Mouse (Mus musculus): ENCODE measurements around the gene Rasd2.

- TF ChIP-seq CTCF (IDR thresholded peaks at IDR 0.05; ENCODE audit: borderline replicate concordance, control insufficient read depth, extremely low read depth, insufficient read depth, low read length, poor library complexity) (no peak), POLR2A (IDR thresholded peaks at IDR 0.05; ENCODE audit: control insufficient read depth, extremely low read depth, insufficient read depth, low read length, poor library complexity) (no peak)
Observed at GRCm38 (mm10) chr8:75197862-75198261, 15.9 kb upstream of the Rasd2 start.

All from thymus, adult 2 months (tissue).